Mouse (Mus musculus): Measurements from ENCODE around the gene Tbc1d23. TPM values are rescaled to one million over a fixed set of nuclear protein-coding genes. Genes with fewer than 3 reads are reported as not detected.
A peak's percentile ranks its signal among the peaks of the same experiment; 100 is the strongest.
"Not testable (repeated sequence)": the region's sequence is repeated elsewhere in the genome, so short reads cannot be mapped to it uniquely, and the experiment has no call there.

The Tbc1d23 gene
- polyA plus RNA-seq, 1 experiment = 21.4 TPM

GRCm38 (mm10) chr16:57175751-57176150 lies 55.6 kb downstream of the Tbc1d23 start:
- no peak for TF ChIP-seq POLR2A (IDR thresholded peaks at IDR 0.05; ENCODE audit: borderline replicate concordance, control insufficient read depth, low read depth, low read length)
- TF ChIP-seq CTCF (IDR thresholded peaks at IDR 0.05; ENCODE audit: control insufficient read depth, insufficient read depth, low read length) = no peak
- H3K4me1 ChIP-seq (ENCODE audit: control insufficient read depth, insufficient read depth, low read length) = no peaks in the 10 kb centered on the region
- H3K27ac ChIP-seq (ENCODE audit: control insufficient read depth, insufficient read depth, low read depth, low read length, poor library complexity) = no peak overlapping the region
- WGBS = 82% methylated on average over 2 of the region's 2 CpGs
- no peak overlapping the region for H3K4me3 ChIP-seq (replicated peaks; ENCODE audit: control insufficient read depth, low read depth, low read length)

GRCm38 (mm10) chr16:57174480-57174879 lies 56.8 kb downstream of the Tbc1d23 start:
- H3K4me3 ChIP-seq (replicated peaks; ENCODE audit: control insufficient read depth, low read depth, low read length); H3K27ac ChIP-seq (ENCODE audit: control insufficient read depth, insufficient read depth, low read depth, low read length, poor library complexity); H3K4me1 ChIP-seq (ENCODE audit: control insufficient read depth, insufficient read depth, low read length): not testable (repeated sequence)

GRCm38 (mm10) chr16:57171570-57171969 lies 59.7 kb downstream of the Tbc1d23 start:
- TF ChIP-seq CTCF (IDR thresholded peaks at IDR 0.05; ENCODE audit: control insufficient read depth, insufficient read depth, low read length) (no peak), POLR2A (IDR thresholded peaks at IDR 0.05; ENCODE audit: borderline replicate concordance, control insufficient read depth, low read depth, low read length) (no peak)
- H3K27ac ChIP-seq (ENCODE audit: control insufficient read depth, insufficient read depth, low read depth, low read length, poor library complexity) = no peak overlapping the region
- no peak overlapping the region for H3K4me3 ChIP-seq (replicated peaks; ENCODE audit: control insufficient read depth, low read depth, low read length)
- WGBS = 87% methylated on average over 6 of the region's 6 CpGs
- no peaks in the 10 kb centered on the region; the same call in 1 of the 2 replicates for H3K4me1 ChIP-seq (ENCODE audit: control insufficient read depth, insufficient read depth, low read length)

- Histone ChIP-seq H3K27ac (ENCODE audit: control insufficient read depth, insufficient read depth, low read depth, low read length, poor library complexity) (no peak overlapping the region), H3K4me3 (replicated peaks; ENCODE audit: control insufficient read depth, low read depth, low read length) (no peak overlapping the region), H3K4me1 (ENCODE audit: control insufficient read depth, insufficient read depth, low read length) (no peaks in the 10 kb centered on the region; the same call in 1 of the 2 replicates)
- TF ChIP-seq CTCF (IDR thresholded peaks at IDR 0.05; ENCODE audit: control insufficient read depth, insufficient read depth, low read length) = no peak
- TF ChIP-seq POLR2A (IDR thresholded peaks at IDR 0.05; ENCODE audit: borderline replicate concordance, control insufficient read depth, low read depth, low read length) = no peak
- 90% methylated on average over 8 of the region's 8 CpGs for WGBS
These were observed 60.1 kb downstream of the Tbc1d23 start for GRCm38 (mm10) chr16:57171161-57171560.

- 87% methylated on average over 4 of the region's 4 CpGs for WGBS
- Histone ChIP-seq H3K27ac (ENCODE audit: control insufficient read depth, insufficient read depth, low read depth, low read length, poor library complexity) (no peak overlapping the region), H3K4me1 (ENCODE audit: control insufficient read depth, insufficient read depth, low read length) (no peaks in the 10 kb centered on the region; the same call in 1 of the 2 replicates), H3K4me3 (replicated peaks; ENCODE audit: control insufficient read depth, low read depth, low read length) (no peak overlapping the region)
- TF ChIP-seq CTCF (IDR thresholded peaks at IDR 0.05; ENCODE audit: control insufficient read depth, insufficient read depth, low read length) = no peak
- TF ChIP-seq POLR2A (IDR thresholded peaks at IDR 0.05; ENCODE audit: borderline replicate concordance, control insufficient read depth, low read depth, low read length) = no peak
These were observed 63.1 kb downstream of the Tbc1d23 start for GRCm38 (mm10) chr16:57168236-57168635.

GRCm38 (mm10) chr16:57167514-57167912 lies 63.8 kb downstream of the Tbc1d23 start:
- Histone ChIP-seq H3K4me1 (ENCODE audit: control insufficient read depth, insufficient read depth, low read length) (no peaks in the 10 kb centered on the region; the same call in 1 of the 2 replicates), H3K4me3 (replicated peaks; ENCODE audit: control insufficient read depth, low read depth, low read length) (peak overlapping the region; percentile 98), H3K27ac (ENCODE audit: control insufficient read depth, insufficient read depth, low read depth, low read length, poor library complexity) (no peak overlapping the region)
- WGBS = 11% methylated on average over 5 of the region's 5 CpGs
- no peak for TF ChIP-seq CTCF (IDR thresholded peaks at IDR 0.05; ENCODE audit: control insufficient read depth, insufficient read depth, low read length)
- no peak for TF ChIP-seq POLR2A (IDR thresholded peaks at IDR 0.05; ENCODE audit: borderline replicate concordance, control insufficient read depth, low read depth, low read length)

GRCm38 (mm10) chr16:57166611-57167513 lies 64.4 kb downstream of the Tbc1d23 start, which contains the start of gene Nit2:
Nit2 (minus strand) TSS chr16:57167341.
- TF ChIP-seq CTCF (IDR thresholded peaks at IDR 0.05; ENCODE audit: control insufficient read depth, insufficient read depth, low read length) = peak; percentile 76
- TF ChIP-seq POLR2A (IDR thresholded peaks at IDR 0.05; ENCODE audit: borderline replicate concordance, control insufficient read depth, low read depth, low read length) = peak; percentile 67
- Histone ChIP-seq H3K4me1 (ENCODE audit: control insufficient read depth, insufficient read depth, low read length) (no peaks in the 10 kb centered on the region; the same call in 1 of the 2 replicates), H3K27ac (ENCODE audit: control insufficient read depth, insufficient read depth, low read depth, low read length, poor library complexity) (peak within 1 kb of the TSS; percentile 78), H3K4me3 (replicated peaks; ENCODE audit: control insufficient read depth, low read depth, low read length) (peak within 1 kb of the TSS; percentile 98)
- WGBS = under 1% methylated on average over 58 of the region's 58 CpGs

GRCm38 (mm10) chr16:57166086-57166485 lies 65.2 kb downstream of the Tbc1d23 start:
- TF ChIP-seq CTCF (IDR thresholded peaks at IDR 0.05; ENCODE audit: control insufficient read depth, insufficient read depth, low read length) (no peak), POLR2A (IDR thresholded peaks at IDR 0.05; ENCODE audit: borderline replicate concordance, control insufficient read depth, low read depth, low read length) (no peak)
- H3K4me1 ChIP-seq (ENCODE audit: control insufficient read depth, insufficient read depth, low read length) = no peaks in the 10 kb centered on the region; the same call in 1 of the 2 replicates
- H3K27ac ChIP-seq (ENCODE audit: control insufficient read depth, insufficient read depth, low read depth, low read length, poor library complexity) = no peak overlapping the region
- WGBS = 74% methylated on average over 6 of the region's 6 CpGs
- H3K4me3 ChIP-seq (replicated peaks; ENCODE audit: control insufficient read depth, low read depth, low read length) = no peak overlapping the region

Measured in bone marrow, adult 2 months (tissue).